Mouse (Mus musculus): ENCODE results near the gene Parvb.

DNA sequence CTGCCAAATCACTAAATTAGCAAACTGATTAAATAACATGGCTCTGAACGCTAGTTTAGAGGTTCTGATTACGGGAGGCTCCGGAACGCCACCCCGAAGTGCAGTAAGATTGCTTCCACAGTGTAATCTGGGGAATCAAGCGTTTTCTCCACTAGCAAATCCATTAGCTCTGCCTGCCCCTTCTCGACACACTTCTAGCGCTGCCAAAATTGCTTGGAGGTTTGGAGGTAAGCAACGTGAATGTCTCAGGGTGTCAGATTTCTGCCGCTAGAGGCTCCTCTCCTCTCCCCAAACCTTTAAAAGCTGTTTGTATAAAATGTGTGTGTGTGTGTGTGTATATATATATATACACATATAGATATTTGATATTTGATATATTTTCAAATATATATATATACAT is 7.1 kb upstream of the Parvb start:
- peak; percentile 7; the same call in 1 of the 2 replicates for TF ChIP-seq CTCF (IDR thresholded peaks at IDR 0.05; ENCODE audit: low read depth)
- no peak for TF ChIP-seq EP300 (IDR thresholded peaks at IDR 0.05; ENCODE audit: low read depth)

All from heart, postnatal 0 days (tissue).